Mouse (Mus musculus) small intestine, adult 2 months (tissue): ENCODE measurements around the gene Rab22a.

Experiments used
- CTCF ChIP-seq: fragments of 200-500 bp; IDR thresholded peaks from 2 replicates; pipeline ENCODE4 v1.5.1; 2012; ENCODE audit warnings: low read depth, mild to moderate bottlenecking, control low read depth, inconsistent platforms, low read length, moderate library complexity, mixed read lengths; ENCODE audit not compliant: insufficient replicate concordance, insufficient read length; ENCODE audit errors: extremely low read depth
- POLR2A ChIP-seq: fragments of 200-500 bp; IDR thresholded peaks from 2 replicates; pipeline ENCODE4 v1.6.1; 2012; ENCODE audit warnings: low read depth, mild to moderate bottlenecking, control low read depth, inconsistent platforms, low read length, moderate library complexity

DNA sequence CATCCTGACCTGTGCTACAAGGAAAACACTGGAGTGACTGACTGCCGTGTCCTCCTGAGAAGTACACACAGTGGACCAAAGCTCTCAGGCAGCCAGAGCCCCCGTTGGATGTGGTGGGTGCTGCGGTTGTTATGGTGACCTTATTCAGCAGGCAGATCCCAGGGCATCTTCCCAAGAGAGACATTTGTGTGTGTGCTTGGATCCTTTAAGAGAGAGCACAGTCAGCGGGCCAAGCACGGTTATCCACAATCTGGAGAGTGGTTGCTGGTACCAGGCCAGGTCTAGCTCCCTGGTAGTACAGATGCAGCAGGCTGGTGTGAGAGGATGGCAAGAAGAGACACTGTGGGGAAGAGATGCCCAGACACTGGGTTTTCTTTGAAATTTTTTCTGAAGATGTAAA lies 57.4 kb downstream of the Rab22a start:
- TF ChIP-seq POLR2A = no peak
- no peak for TF ChIP-seq CTCF
